Mouse (Mus musculus): ENCODE results near the gene Dnaaf3. TPM values are rescaled to one million over a fixed set of nuclear protein-coding genes. Genes with fewer than 3 reads are reported as not detected.

Gene Dnaaf3
- not detected for polyA plus RNA-seq (2014; fragmentation: Illumina TruSeq; extraction: RNeasy Lipid Tissue Mini Kit (QIAGEN cat#74804); ENCODE audit: low read depth, low replicate concordance)

DNA sequence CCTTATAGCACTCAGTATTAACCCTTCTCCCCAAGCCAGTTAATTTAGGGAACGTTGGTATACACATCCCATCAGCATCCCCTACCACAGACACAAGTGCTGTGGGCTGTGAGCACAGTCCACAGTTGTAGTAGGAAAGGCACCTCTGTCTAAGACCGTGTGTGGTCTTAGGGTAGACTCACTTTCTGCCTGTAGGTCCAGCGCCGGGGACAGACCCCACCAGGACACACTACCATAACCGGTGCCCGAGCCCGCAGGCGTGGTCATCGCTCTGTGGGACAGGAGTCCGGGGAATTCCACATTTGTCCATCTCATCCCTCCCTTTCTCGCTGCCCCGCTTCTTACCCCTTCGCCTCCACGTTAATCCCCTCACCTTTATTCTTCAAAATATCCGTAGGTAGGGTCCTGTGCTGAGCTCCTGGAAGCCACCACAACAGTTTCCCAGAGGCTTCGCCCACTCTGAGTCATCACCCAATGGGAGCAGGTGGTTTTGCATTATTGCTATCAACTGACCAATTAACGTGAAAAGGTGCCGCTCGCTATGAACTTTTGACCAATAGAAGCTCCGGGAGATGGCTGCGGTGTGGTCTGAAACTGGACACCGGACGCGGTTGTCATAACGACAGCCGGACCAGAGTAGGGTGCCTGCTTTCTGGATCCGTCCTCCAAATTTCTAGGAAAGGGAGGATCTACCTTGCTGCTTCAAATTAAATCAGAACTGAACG is at the start of gene Dnaaf3:
TSS of gene Dnaaf3 (minus strand) at position 449 of the 725 bp plus-strand sequence.

GRCm38 (mm10) chr7:4547221-4547641 is 15.0 kb upstream of the Dnaaf3 start, which contains the start of gene Syt5:
Gene Syt5 (minus strand): TSS chr7:4547541.

DNA sequence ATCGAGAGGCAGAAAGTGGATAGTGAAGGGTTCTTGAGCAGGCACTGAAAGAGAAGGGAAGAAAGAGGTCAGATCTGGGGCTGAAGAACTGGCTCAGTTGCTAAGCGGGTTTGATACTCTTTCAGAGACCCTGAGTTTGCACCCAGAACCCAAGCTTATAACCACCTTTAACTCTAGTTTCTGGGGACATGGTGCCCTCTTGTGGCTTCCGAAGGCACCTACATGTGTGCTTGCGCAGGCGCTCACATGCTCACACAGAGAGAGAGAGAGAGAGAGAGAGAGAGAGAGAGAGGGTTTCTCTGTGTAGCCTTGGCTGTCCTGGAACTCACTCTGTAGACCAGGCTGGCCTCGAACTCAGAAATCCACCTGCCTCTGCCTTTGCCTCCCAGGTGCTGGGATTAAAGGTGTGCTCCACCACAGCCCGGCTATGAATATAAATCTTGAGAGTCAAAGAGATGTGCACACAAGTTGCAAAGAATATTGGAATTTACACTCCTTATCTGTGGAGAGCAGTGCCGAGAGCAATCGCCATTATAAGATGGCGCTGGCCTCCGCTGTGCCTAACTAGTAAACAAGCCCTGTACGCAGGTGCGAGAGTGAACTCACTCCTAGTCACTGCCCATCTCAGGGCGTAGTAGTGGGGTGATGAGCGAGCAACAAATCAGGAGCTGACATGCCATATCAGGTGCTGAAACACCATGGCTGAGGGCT is 7.9 kb downstream of the Dnaaf3 start, which contains the start of gene Tnni3:
TSS of gene Tnni3 (minus strand) at position 18 of the 711 bp plus-strand sequence.

DNA sequence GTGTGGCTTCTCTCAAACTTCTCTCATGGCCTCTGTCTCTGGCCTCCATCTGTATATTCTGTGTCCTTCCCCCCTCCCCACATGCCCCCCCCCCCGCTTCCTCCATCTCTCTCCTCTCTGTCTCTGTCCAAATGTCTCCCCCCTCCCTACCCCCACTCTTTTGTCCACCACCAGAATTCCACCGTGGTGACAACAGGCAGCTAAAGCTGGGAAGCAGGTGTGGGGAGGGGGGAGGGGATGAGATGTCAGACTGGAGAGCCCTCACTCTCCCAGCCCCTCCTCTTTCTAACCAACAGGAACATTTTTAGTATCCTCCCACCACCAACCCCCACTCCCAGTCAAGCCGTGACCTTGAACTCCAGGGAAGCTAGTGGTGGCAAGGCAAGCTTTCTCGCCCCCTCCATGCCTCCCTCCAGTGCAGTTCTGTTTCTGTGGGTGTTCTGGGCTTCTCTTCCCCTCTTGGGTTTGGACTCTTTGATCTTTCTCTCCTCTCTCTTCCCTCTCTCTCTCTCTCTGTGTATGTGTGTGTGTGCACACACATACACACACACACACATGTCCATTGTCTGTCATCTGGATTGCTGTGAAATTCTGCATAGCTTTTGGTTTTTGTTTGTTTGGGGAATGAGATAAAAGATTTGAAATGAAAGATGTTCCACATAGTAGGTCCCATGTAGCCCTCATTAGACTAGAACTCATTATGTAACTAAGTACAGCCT is 15.8 kb downstream of the Dnaaf3 start, which contains the start of gene Tnnt1:
TSS of gene Tnnt1 (minus strand) at position 51 of the 719 bp plus-strand sequence.

GRCm38 (mm10) chr7:4501558-4502397 is 30.5 kb downstream of the Dnaaf3 start, which contains the start of gene Ppp1r12c:
Gene Ppp1r12c (minus strand): TSS chr7:4501680.

Other genes starting within 250 kb of the Dnaaf3 start
- 0.64 TPM for gene Ncr1, start 194.7 kb downstream of the Dnaaf3 start, polyA plus RNA-seq (2014; fragmentation: Illumina TruSeq; extraction: RNeasy Lipid Tissue Mini Kit (QIAGEN cat#74804); ENCODE audit: low read depth, low replicate concordance)
- gene Gp6, start 134.7 kb downstream of the Dnaaf3 start, polyA plus RNA-seq (2014; fragmentation: Illumina TruSeq; extraction: RNeasy Lipid Tissue Mini Kit (QIAGEN cat#74804); ENCODE audit: low read depth, low replicate concordance), result not detected
- gene Rdh13, start 86.8 kb downstream of the Dnaaf3 start, polyA plus RNA-seq (2014; fragmentation: Illumina TruSeq; extraction: RNeasy Lipid Tissue Mini Kit (QIAGEN cat#74804); ENCODE audit: low read depth, low replicate concordance), result 2.8 TPM
- 0.11 TPM for gene Eps8l1, start 71.8 kb downstream of the Dnaaf3 start, polyA plus RNA-seq (2014; fragmentation: Illumina TruSeq; extraction: RNeasy Lipid Tissue Mini Kit (QIAGEN cat#74804); ENCODE audit: low read depth, low replicate concordance)
- gene Ppp1r12c, start 30.8 kb downstream of the Dnaaf3 start, polyA plus RNA-seq (2014; fragmentation: Illumina TruSeq; extraction: RNeasy Lipid Tissue Mini Kit (QIAGEN cat#74804); ENCODE audit: low read depth, low replicate concordance), result 6.8 TPM
- gene Tnnt1, start 16.1 kb downstream of the Dnaaf3 start, polyA plus RNA-seq (2014; fragmentation: Illumina TruSeq; extraction: RNeasy Lipid Tissue Mini Kit (QIAGEN cat#74804); ENCODE audit: low read depth, low replicate concordance), result 1.3 TPM
- not detected for gene Tnni3, start 8.2 kb downstream of the Dnaaf3 start, polyA plus RNA-seq (2014; fragmentation: Illumina TruSeq; extraction: RNeasy Lipid Tissue Mini Kit (QIAGEN cat#74804); ENCODE audit: low read depth, low replicate concordance)
- gene Syt5, start 15.1 kb upstream of the Dnaaf3 start, polyA plus RNA-seq (2014; fragmentation: Illumina TruSeq; extraction: RNeasy Lipid Tissue Mini Kit (QIAGEN cat#74804); ENCODE audit: low read depth, low replicate concordance), result not detected
- gene Ptprh, start 71.6 kb upstream of the Dnaaf3 start, polyA plus RNA-seq (2014; fragmentation: Illumina TruSeq; extraction: RNeasy Lipid Tissue Mini Kit (QIAGEN cat#74804); ENCODE audit: low read depth, low replicate concordance), result not detected
- 34.6 TPM for gene Tmem86b, start 99.0 kb upstream of the Dnaaf3 start, polyA plus RNA-seq (2014; fragmentation: Illumina TruSeq; extraction: RNeasy Lipid Tissue Mini Kit (QIAGEN cat#74804); ENCODE audit: low read depth, low replicate concordance)
- gene Ppp6r1, start 126.6 kb upstream of the Dnaaf3 start, polyA plus RNA-seq (2014; fragmentation: Illumina TruSeq; extraction: RNeasy Lipid Tissue Mini Kit (QIAGEN cat#74804); ENCODE audit: low read depth, low replicate concordance), result 10.9 TPM
- gene Hspbp1, start 152.6 kb upstream of the Dnaaf3 start, polyA plus RNA-seq (2014; fragmentation: Illumina TruSeq; extraction: RNeasy Lipid Tissue Mini Kit (QIAGEN cat#74804); ENCODE audit: low read depth, low replicate concordance), result 0.87 TPM
- gene Brsk1, start 158.2 kb upstream of the Dnaaf3 start, polyA plus RNA-seq (2014; fragmentation: Illumina TruSeq; extraction: RNeasy Lipid Tissue Mini Kit (QIAGEN cat#74804); ENCODE audit: low read depth, low replicate concordance), result not detected
- gene Tmem150b, start 192.8 kb upstream of the Dnaaf3 start, polyA plus RNA-seq (2014; fragmentation: Illumina TruSeq; extraction: RNeasy Lipid Tissue Mini Kit (QIAGEN cat#74804); ENCODE audit: low read depth, low replicate concordance), result not detected
- 1.4 TPM for gene Kmt5c, start 207.7 kb upstream of the Dnaaf3 start, polyA plus RNA-seq (2014; fragmentation: Illumina TruSeq; extraction: RNeasy Lipid Tissue Mini Kit (QIAGEN cat#74804); ENCODE audit: low read depth, low replicate concordance)
- gene Cox6b2, start 220.6 kb upstream of the Dnaaf3 start, polyA plus RNA-seq (2014; fragmentation: Illumina TruSeq; extraction: RNeasy Lipid Tissue Mini Kit (QIAGEN cat#74804); ENCODE audit: low read depth, low replicate concordance), result not detected
- not detected for gene Fam71e2, start 238.8 kb upstream of the Dnaaf3 start, polyA plus RNA-seq (2014; fragmentation: Illumina TruSeq; extraction: RNeasy Lipid Tissue Mini Kit (QIAGEN cat#74804); ENCODE audit: low read depth, low replicate concordance)